Mouse (Mus musculus) heart, embryonic 12.5 days (tissue): ENCODE measurements at regions not wholly inside any gene's neighbourhood (a gene's known extent, or its start where the extent isn't known, plus 50 kb on each side); places are given as distances from the start of the nearest gene placed in this dataset.

Experiments used
- ATAC-seq: fragments of 200-750 bp; cut with Nextera tagmentation; 2 replicates; pipeline ENCODE4 v1.8.0; 2017; ENCODE audit warnings: moderate TSS enrichment, moderate library complexity; ENCODE audit not compliant: insufficient number of reproducible peaks, low FRiP score
- H3K27ac ChIP-seq: fragments of 300-500 bp; sonication (generic); 2 replicates; pipeline ENCODE4 v1.5.1; 2016; ENCODE audit warnings: mild to moderate bottlenecking, moderate library complexity; ENCODE audit not compliant: poor library complexity, severe bottlenecking
- H3K27me3 ChIP-seq: fragments of 300-500 bp; sonication (generic); replicated peaks from 2 replicates; pipeline ENCODE4 v1.6.1; 2016; ENCODE audit warnings: mild to moderate bottlenecking, moderate library complexity
- H3K36me3 ChIP-seq: fragments of 300-500 bp; sonication (generic); 2 replicates; pipeline ENCODE4 v1.6.1; 2016; ENCODE audit warnings: mild to moderate bottlenecking, moderate library complexity
- H3K4me1 ChIP-seq: fragments of 300-500 bp; sonication (generic); replicated peaks from 2 replicates; pipeline ENCODE4 v1.6.1; 2016; ENCODE audit warnings: mild to moderate bottlenecking
- H3K4me2 ChIP-seq: fragments of 300-500 bp; sonication (generic); 2 replicates; pipeline ENCODE4 v1.6.1; 2016; ENCODE audit warnings: mild to moderate bottlenecking, moderate library complexity
- H3K4me3 ChIP-seq: fragments of 300-500 bp; sonication (generic); 2 replicates; pipeline ENCODE4 v1.5.1; 2016; ENCODE audit warnings: mild to moderate bottlenecking
- H3K9ac ChIP-seq: fragments of 300-500 bp; sonication (generic); 2 replicates; pipeline ENCODE4 v1.6.1; 2016; ENCODE audit warnings: mild to moderate bottlenecking, moderate library complexity
- H3K9me3 ChIP-seq: fragments of 300-500 bp; sonication (generic); replicated peaks from 2 replicates; pipeline ENCODE4 v1.6.1; 2016; ENCODE audit warnings: mild to moderate bottlenecking, moderate library complexity
- WGBS: fragments of 180-500 bp; shearing (Covaris S2); methylation state at CpG from one replicate; pipeline ENCODE4 v1.1.7; 2016; 5-methylcytosine and 5-hydroxymethylcytosine counted together

DNA sequence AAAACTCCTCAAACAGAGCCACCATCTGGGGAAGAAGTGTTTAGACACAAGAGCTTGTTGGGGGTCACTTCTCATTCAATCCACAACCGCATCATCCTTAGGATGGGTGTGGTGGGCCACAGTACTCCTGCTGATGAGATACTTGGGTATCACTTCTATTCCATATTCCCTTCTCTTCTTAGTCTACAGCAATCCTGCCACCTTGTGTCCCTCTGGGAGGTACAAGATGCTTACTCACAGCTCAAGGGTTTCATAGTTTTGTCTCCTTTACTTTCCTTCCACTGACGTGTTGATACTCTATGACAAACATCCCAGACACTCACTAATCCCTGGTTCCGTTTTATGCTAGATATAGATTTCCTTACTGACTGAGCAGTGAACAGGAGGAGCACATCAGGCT, 122.1 kb upstream of the Epha4 start:
- ATAC-seq, result no peak
- Histone ChIP-seq H3K4me3 (no peak overlapping the region), H3K4me2 (no peak overlapping the region), H3K27me3 (no peaks in the 10 kb centered on the region), H3K9me3 (no peaks in the 10 kb centered on the region), H3K36me3 (no peaks in the 10 kb centered on the region), H3K4me1 (no peaks in the 10 kb centered on the region), H3K27ac (no peak overlapping the region), H3K9ac (no peak overlapping the region)
- 48% methylated on average over 3 of the region's 3 CpGs for WGBS

DNA sequence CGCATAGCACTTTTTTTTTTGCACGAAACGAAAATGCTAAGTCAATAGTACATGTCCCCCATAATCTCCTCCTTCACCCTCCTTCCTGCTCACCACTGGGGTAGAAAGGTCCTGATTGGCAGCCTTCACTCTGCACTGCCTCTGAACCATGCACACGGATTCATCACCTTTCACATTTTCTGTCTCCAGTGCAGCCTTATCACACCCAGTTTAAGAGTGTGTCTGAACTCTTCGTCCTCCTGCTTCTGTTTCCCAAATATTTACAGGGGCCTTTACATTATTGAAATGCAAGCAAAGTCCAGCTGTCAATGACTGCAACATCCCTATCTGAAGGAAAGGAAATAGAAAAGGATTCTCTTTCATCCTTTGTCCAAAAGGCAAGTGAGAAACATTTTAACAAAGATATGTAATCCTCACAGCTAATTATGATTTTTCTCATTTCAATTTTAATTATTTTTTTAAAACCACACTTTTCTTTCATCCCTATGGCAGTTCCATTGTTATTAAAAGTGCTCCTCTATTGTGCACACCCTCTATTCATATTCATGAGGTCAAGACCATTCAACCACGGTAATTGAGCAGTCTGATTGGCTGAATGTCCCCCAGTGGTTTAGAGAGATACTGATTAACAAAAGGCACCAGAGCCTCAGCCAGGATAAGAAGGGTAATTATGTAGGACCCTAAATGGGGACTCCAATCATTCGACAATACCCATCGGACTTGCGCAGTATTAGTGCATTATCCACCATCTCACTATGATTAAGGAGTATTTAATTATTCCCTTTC, 114.8 kb upstream of the Epha4 start:
- no peak overlapping the region for H3K4me2 ChIP-seq
- no peak overlapping the region for H3K27ac ChIP-seq
- no peaks in the 10 kb centered on the region for H3K36me3 ChIP-seq
- WGBS, result 54% methylated on average over 9 of the region's 9 CpGs
- no peak overlapping the region for H3K4me3 ChIP-seq
- no peak overlapping the region for H3K9ac ChIP-seq
- ATAC-seq, result no peak
- no peaks in the 10 kb centered on the region for H3K4me1 ChIP-seq
- no peaks in the 10 kb centered on the region for H3K27me3 ChIP-seq
- no peaks in the 10 kb centered on the region for H3K9me3 ChIP-seq

DNA sequence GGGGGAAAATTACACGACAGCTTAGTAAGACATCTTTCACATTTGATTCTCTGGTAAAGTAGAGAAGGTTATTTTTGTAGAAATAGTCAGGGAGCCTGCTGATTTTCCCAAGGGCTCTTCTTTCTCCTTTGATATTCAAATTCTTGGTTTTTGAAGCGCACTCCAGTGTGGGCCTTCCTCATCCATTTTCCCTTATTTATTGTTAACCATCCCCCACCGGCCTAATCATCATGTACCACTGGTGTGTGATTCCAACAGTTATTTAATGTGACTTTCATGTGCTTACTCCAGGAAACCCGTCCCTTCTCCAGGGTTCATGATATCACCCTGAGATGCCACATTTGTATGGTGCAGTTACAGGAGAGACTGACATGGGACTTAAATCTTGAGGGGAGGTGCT, 114.0 kb upstream of the Epha4 start:
- Histone ChIP-seq H3K4me2 (no peak overlapping the region), H3K4me3 (no peak overlapping the region), H3K36me3 (no peaks in the 10 kb centered on the region), H3K9ac (no peak overlapping the region), H3K27me3 (no peaks in the 10 kb centered on the region), H3K9me3 (no peaks in the 10 kb centered on the region), H3K27ac (no peak overlapping the region), H3K4me1 (no peaks in the 10 kb centered on the region)
- no peak for ATAC-seq
- 72% methylated on average over 4 of the region's 4 CpGs for WGBS

DNA sequence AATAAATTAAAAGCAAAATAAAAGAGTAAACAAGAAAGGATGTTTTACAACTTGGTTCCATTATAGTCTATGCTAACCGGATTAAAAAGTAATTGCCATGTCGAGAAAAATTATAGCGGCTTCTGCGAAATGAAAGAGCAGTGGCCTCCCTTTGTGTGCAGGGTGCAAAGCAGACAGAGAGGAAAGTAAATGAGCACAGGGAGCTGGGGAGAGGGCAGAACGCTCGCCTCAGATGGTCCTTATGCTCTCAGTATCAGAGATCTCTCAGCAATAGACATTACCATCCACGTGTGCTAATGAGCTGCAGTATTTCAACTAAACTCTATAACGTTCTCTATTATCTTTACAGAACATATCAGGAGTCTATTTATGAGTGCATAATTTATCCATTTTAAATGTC, 102.6 kb upstream of the Epha4 start:
- no peaks in the 10 kb centered on the region for H3K27me3 ChIP-seq
- no peak overlapping the region for H3K27ac ChIP-seq
- no peaks in the 10 kb centered on the region for H3K9me3 ChIP-seq
- 87% methylated on average over 8 of the region's 8 CpGs for WGBS
- H3K4me3 ChIP-seq, result no peak overlapping the region
- no peak overlapping the region for H3K9ac ChIP-seq
- ATAC-seq, result no peak
- H3K36me3 ChIP-seq, result no peaks in the 10 kb centered on the region
- no peaks in the 10 kb centered on the region for H3K4me1 ChIP-seq
- H3K4me2 ChIP-seq, result no peak overlapping the region

DNA sequence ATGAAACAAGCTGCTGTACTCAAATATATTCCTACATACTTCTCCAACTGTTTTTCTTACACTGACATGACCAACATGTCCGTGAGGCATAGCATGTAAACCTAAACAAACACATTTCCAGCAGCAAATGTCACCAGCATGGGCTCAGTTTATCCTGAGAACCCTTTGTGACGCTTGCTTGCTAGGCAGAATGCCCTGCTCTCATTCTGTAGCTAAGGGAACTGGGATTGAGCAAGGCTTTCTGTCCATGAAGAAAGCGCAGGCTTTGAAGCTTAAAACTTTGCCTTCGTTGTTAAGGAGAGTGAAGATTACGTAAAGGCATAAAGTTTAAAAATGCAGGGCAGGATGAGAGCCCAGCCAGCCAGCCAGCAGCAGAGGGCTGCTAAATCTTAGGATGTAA, 85.6 kb upstream of the Epha4 start:
- no peak for ATAC-seq

DNA sequence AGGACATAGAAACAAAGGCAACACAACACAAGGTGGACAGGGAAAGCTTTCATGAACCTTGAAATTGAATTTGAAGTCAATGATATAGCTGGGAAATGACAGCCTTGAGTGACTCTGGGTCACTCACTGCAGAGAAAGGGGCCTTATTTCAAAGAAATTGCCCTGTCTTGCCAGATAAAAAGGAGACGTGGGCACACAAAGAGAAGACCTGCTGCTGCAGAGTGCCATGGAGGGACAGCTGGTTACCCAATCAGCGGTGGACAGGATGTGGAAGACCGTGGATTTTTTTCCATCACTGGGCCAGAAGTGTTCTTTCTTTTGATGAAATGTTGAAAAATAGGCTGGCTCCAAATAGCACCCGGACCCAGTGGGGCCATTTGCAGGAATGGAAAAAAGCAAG, 77.8 kb upstream of the Epha4 start:
- H3K4me3 ChIP-seq, result no peak overlapping the region
- no peaks in the 10 kb centered on the region for H3K27me3 ChIP-seq
- H3K4me1 ChIP-seq, result no peaks in the 10 kb centered on the region
- WGBS, result 80% methylated on average over 4 of the region's 4 CpGs
- H3K36me3 ChIP-seq, result no peaks in the 10 kb centered on the region
- H3K4me2 ChIP-seq, result no peak overlapping the region
- no peak overlapping the region for H3K27ac ChIP-seq
- no peak for ATAC-seq
- no peaks in the 10 kb centered on the region for H3K9me3 ChIP-seq
- no peak overlapping the region for H3K9ac ChIP-seq

More for the DNA sequence above, 85.6 kb upstream of the Epha4 start:
- Histone ChIP-seq H3K4me3 (no peak overlapping the region), H3K9me3 (no peaks in the 10 kb centered on the region), H3K4me1 (no peaks in the 10 kb centered on the region), H3K27me3 (no peaks in the 10 kb centered on the region), H3K4me2 (no peak overlapping the region), H3K27ac (no peak overlapping the region), H3K9ac (no peak overlapping the region), H3K36me3 (no peaks in the 10 kb centered on the region)
- 69% methylated on average over 5 of the region's 5 CpGs for whole genome bisulfite sequencing

DNA sequence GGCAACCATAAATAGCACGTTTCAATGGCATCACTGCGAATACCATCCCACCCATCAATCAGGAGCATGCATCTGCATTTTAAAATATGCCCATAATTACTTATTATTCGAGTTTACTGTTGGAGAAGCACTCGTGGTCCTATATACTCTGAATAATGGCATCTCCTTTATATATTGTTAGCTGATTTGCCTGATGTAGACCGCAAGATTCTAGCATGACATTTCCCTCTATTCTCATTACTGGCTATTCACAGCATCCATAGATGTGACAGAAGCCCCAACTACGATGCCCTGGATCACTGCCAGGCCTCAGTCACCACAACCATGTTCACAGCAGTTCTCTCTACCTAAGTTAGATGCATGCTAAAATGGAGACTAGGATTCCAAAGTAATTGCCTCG, 77.4 kb upstream of the Epha4 start:
- Histone ChIP-seq H3K4me1 (no peaks in the 10 kb centered on the region), H3K4me3 (no peak overlapping the region), H3K27ac (no peak overlapping the region), H3K4me2 (no peak overlapping the region), H3K9me3 (no peaks in the 10 kb centered on the region), H3K9ac (no peak overlapping the region), H3K36me3 (no peaks in the 10 kb centered on the region), H3K27me3 (no peaks in the 10 kb centered on the region)
- 74% methylated on average over 7 of the region's 7 CpGs for WGBS
- ATAC-seq, result no peak

DNA sequence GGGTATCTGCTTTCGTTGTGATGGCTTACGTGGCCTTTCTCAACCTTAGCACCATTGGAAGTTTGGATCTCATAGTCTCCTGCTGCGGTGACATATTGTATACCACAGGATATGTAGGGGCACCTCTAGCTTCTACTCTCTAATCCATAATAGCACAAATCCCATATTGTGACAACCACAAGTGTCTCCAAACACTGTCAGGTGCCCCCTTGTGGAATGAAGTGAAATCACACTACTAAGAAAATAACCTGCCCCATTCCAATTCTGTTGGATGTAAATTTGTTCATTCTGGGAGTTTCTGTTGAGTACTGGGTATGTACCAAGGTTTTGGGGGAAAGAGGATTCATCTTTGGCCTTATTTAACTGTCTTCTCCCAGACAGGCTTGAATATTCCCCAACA, 74.5 kb upstream of the Epha4 start:
- Histone ChIP-seq H3K9me3 (no peaks in the 10 kb centered on the region), H3K4me3 (no peak overlapping the region), H3K36me3 (no peaks in the 10 kb centered on the region), H3K9ac (no peak overlapping the region), H3K27ac (no peak overlapping the region), H3K4me2 (no peak overlapping the region), H3K4me1 (no peaks in the 10 kb centered on the region), H3K27me3 (no peaks in the 10 kb centered on the region)
- no peak for ATAC-seq
- 87% methylated on average over 3 of the region's 3 CpGs for WGBS

DNA sequence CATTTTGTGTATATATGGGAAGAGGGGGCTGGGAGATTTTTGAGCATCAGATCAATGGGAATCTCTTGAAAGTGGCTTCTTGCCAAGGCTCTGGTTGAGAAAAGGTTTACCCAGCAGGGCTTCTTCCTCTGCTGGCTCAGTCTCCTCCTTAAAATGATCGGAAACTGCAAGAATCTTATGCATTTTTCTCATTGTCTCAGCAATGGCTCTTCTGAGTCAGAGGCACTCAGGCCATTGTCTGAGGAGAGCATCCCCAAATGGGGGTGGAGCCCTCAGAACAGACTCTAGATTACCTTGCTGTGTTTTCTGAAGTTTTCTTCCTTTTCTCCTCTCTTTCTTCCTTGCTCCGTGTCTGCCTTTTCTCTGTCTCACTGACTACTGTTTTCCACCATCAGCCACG, 70.6 kb upstream of the Epha4 start:
- no peak overlapping the region for H3K9ac ChIP-seq
- no peaks in the 10 kb centered on the region for H3K27me3 ChIP-seq
- H3K4me2 ChIP-seq, result no peak overlapping the region
- H3K4me1 ChIP-seq, result no peaks in the 10 kb centered on the region
- no peak overlapping the region for H3K27ac ChIP-seq
- ATAC-seq, result no peak
- no peak overlapping the region for H3K4me3 ChIP-seq
- no peaks in the 10 kb centered on the region for H3K9me3 ChIP-seq
- 63% methylated on average over 3 of the region's 3 CpGs for WGBS
- H3K36me3 ChIP-seq, result no peaks in the 10 kb centered on the region

DNA sequence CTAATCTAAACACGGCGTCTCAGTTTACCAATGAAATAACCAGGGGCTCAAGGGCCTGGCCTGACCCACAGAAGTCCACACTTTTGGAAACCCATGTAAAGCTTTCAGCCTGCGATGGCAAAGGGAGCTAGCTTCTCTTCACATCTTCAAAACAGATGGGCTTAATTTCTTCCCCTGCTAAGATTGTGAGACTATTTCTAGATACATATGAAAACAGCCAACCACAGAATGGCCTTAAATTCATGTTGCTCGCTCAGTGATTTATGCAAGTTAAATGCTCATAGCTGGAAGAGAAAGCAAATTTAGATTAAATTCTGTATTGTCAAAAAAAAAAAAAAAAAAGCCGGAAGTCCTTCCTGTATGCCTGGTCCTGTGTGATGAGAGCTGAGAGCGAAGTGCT, 53.2 kb upstream of the Epha4 start:
- no peaks in the 10 kb centered on the region; the same call in 1 of the 2 replicates for H3K4me1 ChIP-seq
- no peak overlapping the region for H3K4me2 ChIP-seq
- no peaks in the 10 kb centered on the region for H3K27me3 ChIP-seq
- no peak overlapping the region for H3K4me3 ChIP-seq
- 86% methylated on average over 6 of the region's 6 CpGs for WGBS
- no peak for ATAC-seq
- no peaks in the 10 kb centered on the region for H3K36me3 ChIP-seq
- H3K9ac ChIP-seq, result no peak overlapping the region
- H3K9me3 ChIP-seq, result no peaks in the 10 kb centered on the region
- no peak overlapping the region for H3K27ac ChIP-seq

DNA sequence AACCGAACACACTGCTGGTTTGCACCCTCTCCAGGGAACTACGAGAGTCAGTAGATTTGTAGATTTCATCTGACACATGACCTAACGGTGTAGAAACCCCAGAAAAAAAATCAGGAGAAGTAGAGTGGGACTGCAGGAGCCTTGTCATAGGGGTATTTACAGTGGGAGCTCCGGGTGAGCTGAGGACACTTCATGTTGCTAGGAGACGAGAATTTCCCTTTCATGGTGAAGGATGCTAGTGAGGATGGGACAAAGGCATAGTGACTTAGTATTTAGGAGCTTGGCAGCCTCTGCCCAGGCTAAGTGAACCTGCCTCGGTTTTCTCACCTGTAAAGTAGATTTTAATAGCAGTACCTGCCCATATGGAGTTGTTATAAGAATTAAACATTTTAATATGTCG, 52.8 kb upstream of the Epha4 start:
- Histone ChIP-seq H3K36me3 (no peaks in the 10 kb centered on the region), H3K4me1 (no peaks in the 10 kb centered on the region; the same call in 1 of the 2 replicates), H3K9me3 (no peaks in the 10 kb centered on the region), H3K4me2 (no peak overlapping the region), H3K27ac (no peak overlapping the region), H3K9ac (no peak overlapping the region), H3K4me3 (no peak overlapping the region), H3K27me3 (no peaks in the 10 kb centered on the region)
- WGBS, result 67% methylated on average over 7 of the region's 7 CpGs
- ATAC-seq, result no peak
